Mouse (Mus musculus) neural tube, embryonic 15.5 days (tissue): ENCODE measurements around the gene Fam168a. TPM values are rescaled to one million over a fixed set of nuclear protein-coding genes. Genes with fewer than 3 reads are reported as not detected.

ENCODE experiments used
- ATAC-seq: fragments of 200-750 bp; cut with Nextera tagmentation; 2 replicates; pipeline ENCODE4 v1.8.0; 2017; ENCODE audit warnings: mild to moderate bottlenecking, moderate TSS enrichment, moderate library complexity; ENCODE audit not compliant: low FRiP score
- H3K27ac ChIP-seq: fragments of 300-500 bp; sonication (generic); replicated peaks from 2 replicates; pipeline ENCODE4 v1.5.1; 2015; ENCODE audit warnings: mild to moderate bottlenecking, inconsistent platforms
- H3K27me3 ChIP-seq: fragments of 300-500 bp; sonication (generic); replicated peaks from 2 replicates; pipeline ENCODE4 v1.6.1; 2015; ENCODE audit warnings: inconsistent platforms
- H3K36me3 ChIP-seq: fragments of 300-500 bp; sonication (generic); 2 replicates; pipeline ENCODE4 v1.6.1; 2015; ENCODE audit warnings: inconsistent platforms
- H3K4me1 ChIP-seq: fragments of 300-500 bp; sonication (generic); 2 replicates; pipeline ENCODE4 v1.6.1; 2015; ENCODE audit warnings: inconsistent platforms
- H3K4me2 ChIP-seq: fragments of 300-500 bp; sonication (generic); 2 replicates; pipeline ENCODE4 v1.6.1; 2015; ENCODE audit warnings: inconsistent platforms, mild to moderate bottlenecking, moderate library complexity
- H3K4me3 ChIP-seq: fragments of 300-500 bp; sonication (generic); replicated peaks from 2 replicates; pipeline ENCODE4 v1.5.1; 2015; ENCODE audit warnings: mild to moderate bottlenecking, inconsistent platforms
- H3K9ac ChIP-seq: fragments of 300-500 bp; sonication (generic); replicated peaks from 2 replicates; pipeline ENCODE4 v1.6.1; 2015; ENCODE audit warnings: mild to moderate bottlenecking, inconsistent platforms
- H3K9me3 ChIP-seq: fragments of 300-500 bp; sonication (generic); replicated peaks from 2 replicates; pipeline ENCODE4 v1.6.1; 2016; ENCODE audit warnings: inconsistent platforms
- WGBS: fragments of 180-500 bp; shearing (Covaris S2); methylation state at CpG from one replicate; pipeline ENCODE4 v1.1.7; 2015; ENCODE audit warnings: mixed read lengths; 5-methylcytosine and 5-hydroxymethylcytosine counted together
- polyA plus RNA-seq: library from polyadenylated mRNA; unstranded; fragments of >200 nt; fragmentation: Nextera tagmentation; extraction: Ambion mirVana; gene quantifications from 2 replicates; pipeline ENCODE4 v1.2.1, GENCODE M21; 2015

Gene Fam168a
- polyA plus RNA-seq, 1 experiment from 2014 or later, result 119 TPM

DNA sequence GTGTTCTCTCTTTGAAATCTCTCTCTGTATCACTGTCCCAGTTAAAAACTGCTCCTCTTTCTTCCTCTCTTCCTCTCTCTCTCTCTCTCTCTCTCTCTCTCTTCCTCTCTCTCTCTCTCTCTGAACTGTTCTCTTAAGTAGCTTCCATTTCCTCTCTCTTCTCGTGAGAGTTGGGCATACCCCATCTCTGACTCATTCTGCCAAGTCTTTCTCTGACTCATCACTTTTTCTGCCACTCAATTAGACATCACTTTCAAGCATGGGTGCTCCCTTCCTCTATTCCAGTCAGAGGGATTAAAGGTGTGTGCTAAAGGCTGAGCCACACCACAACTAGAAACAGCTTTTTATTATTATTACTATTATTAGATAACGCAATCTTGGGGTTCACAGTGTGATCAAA is 43.7 kb downstream of the Fam168a start:
- Histone ChIP-seq H3K4me2 (no peak overlapping the region), H3K27ac (no peak overlapping the region), H3K4me3 (no peak overlapping the region), H3K9me3 (no peaks in the 10 kb centered on the region), H3K36me3 (no peaks in the 10 kb centered on the region), H3K4me1 (no peaks in the 10 kb centered on the region), H3K9ac (no peak overlapping the region), H3K27me3 (no peaks in the 10 kb centered on the region)
- ATAC-seq, result no peak
- WGBS, result 76% methylated on average over 2 of the region's 2 CpGs

DNA sequence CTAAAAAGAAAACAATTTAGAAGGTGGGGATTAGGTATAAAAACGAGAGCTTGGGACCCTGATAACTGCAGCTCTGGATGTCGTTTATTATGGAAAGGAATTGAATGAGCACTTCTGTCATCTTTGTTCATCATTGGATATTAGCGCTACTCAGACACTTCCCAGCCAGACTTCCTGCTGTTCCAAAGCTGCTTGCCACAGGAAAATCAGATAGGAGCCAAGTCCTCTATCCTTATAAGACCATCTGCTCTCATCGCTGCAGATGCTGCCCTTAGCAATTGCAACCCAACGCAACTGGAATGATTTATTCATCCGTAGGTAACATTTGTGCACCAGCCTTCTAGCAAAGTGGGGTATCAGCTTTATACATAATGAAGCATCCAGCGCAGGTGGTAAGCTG is 52.3 kb downstream of the Fam168a start:
- ATAC-seq, result no peak
- Histone ChIP-seq H3K36me3 (no peaks in the 10 kb centered on the region), H3K4me1 (peaks cover 9% of the 10 kb centered on the region), H3K4me3 (no peak overlapping the region), H3K9ac (no peak overlapping the region), H3K4me2 (no peak overlapping the region), H3K27me3 (no peaks in the 10 kb centered on the region), H3K27ac (peak overlapping the region; percentile 29; the same call in 1 of the 2 replicates), H3K9me3 (no peaks in the 10 kb centered on the region)
- 59% methylated on average over 7 of the region's 7 CpGs for WGBS

DNA sequence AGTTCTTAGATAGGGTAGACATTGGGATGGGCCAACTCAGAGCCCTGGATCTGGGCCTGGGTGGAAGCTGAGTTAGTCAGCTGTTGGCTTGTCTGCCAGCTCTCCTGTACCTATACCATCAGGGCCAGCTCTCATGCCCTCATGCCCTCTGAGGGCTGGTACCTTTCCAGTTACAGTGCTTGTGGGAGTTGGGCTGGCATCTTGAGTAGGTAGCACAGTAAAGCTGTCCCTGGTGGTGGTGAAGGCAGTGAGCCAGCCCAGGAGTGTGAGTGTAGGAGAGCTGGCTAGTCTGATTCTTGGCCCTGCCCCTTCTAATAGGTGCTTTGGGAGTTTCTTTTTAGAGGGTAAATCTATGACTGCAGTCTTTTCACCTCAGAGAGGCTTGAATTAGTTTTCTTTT is 56.3 kb downstream of the Fam168a start:
- ATAC-seq, result peak; percentile 17; the same call in 1 of the 2 replicates
- Histone ChIP-seq H3K27ac (peak overlapping the region; percentile 24), H3K4me3 (no peak overlapping the region), H3K9ac (no peak overlapping the region), H3K9me3 (no peaks in the 10 kb centered on the region), H3K36me3 (0 out of 2 replicates have a peak, but pooled peaks cover 3% of the 10 kb centered on the region), H3K4me1 (peaks cover 17% of the 10 kb centered on the region), H3K4me2 (no peak overlapping the region), H3K27me3 (no peaks in the 10 kb centered on the region)

DNA sequence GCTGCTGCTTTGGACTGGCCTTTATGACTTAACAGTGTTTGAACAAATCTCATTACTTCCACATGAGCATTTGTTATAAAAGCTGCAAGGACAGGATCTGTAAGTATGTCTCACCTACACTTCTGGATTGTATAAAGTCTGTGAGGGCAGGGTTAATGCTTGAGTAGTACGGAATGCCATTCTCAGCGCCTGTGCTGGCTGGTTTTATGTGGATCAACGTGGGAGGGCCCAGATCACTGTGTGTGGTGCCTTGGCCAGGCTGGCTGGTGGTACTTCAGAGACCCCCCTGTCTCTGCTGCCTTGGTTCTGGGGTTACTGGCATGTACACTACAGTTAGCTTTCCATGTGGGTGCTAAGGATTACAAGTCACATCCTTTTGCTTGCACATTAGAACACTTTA is 61.1 kb downstream of the Fam168a start:
- Histone ChIP-seq H3K9ac (no peak overlapping the region), H3K27ac (no peak overlapping the region), H3K9me3 (no peaks in the 10 kb centered on the region), H3K4me1 (peaks cover 14% of the 10 kb centered on the region; the same call in 1 of the 2 replicates), H3K4me2 (no peak overlapping the region), H3K36me3 (peaks cover 8% of the 10 kb centered on the region; the same call in 1 of the 2 replicates), H3K27me3 (no peaks in the 10 kb centered on the region), H3K4me3 (no peak overlapping the region)
- ATAC-seq, result no peak
- WGBS, result 34% methylated on average over 3 of the region's 3 CpGs

DNA sequence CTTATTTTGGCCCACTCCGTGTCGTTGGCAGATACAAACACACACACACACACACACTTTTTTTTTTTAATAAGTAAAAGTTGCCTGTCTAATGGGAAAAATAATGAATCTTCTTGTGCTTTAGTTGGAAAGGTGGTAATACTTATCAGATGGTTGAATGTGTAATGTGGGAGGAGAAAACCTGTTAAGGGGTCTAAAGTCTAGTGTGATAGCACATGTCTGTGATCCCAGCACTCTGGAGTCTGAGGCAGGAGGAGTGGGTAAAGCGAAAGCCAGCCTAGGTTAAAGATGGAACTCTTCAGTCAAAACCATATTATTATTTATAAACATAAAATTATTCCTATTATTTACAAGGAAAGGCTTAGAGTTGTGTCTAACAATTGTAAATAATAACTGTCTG is 61.6 kb downstream of the Fam168a start:
- ATAC-seq, result no peak
- Histone ChIP-seq H3K4me1 (0 out of 2 replicates have a peak, but pooled peaks cover 10% of the 10 kb centered on the region), H3K27ac (no peak overlapping the region), H3K4me2 (no peak overlapping the region), H3K9me3 (no peaks in the 10 kb centered on the region), H3K36me3 (peaks cover 8% of the 10 kb centered on the region; the same call in 1 of the 2 replicates), H3K27me3 (no peaks in the 10 kb centered on the region), H3K4me3 (no peak overlapping the region), H3K9ac (no peak overlapping the region)
- 92% methylated on average over 3 of the region's 3 CpGs for whole genome bisulfite sequencing

DNA sequence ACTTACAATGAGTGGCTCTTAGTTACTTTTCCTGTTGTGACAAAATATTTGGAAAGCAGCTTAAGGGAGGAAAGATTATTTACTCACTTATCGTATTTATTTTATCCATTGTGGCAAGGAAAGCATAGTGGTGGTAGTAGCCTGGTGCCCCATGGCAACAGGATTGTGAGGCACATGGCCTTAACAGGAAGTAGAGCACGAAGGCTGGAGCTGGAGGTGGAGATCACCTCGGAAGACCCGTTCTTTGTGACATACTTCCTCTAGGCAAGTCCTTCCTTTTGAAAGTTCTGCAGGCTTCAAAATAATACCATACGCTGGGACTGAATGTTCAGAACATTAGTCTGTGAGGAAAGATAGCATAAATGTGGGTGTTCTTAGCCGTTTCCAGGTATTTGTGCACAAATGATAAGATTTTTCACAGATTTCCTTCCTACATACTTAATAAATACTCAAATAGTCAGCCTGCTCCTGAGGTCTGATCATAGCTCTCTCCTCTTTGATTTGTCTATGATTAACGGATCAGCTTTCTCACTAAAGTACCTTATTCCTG is 63.2 kb downstream of the Fam168a start:
- Histone ChIP-seq H3K4me1 (0 out of 2 replicates have a peak, but pooled peaks cover 10% of the 10 kb centered on the region), H3K27ac (no peak overlapping the region), H3K27me3 (no peaks in the 10 kb centered on the region), H3K9ac (no peak overlapping the region), H3K4me3 (no peak overlapping the region), H3K4me2 (no peak overlapping the region), H3K9me3 (no peaks in the 10 kb centered on the region), H3K36me3 (peaks cover 8% of the 10 kb centered on the region; the same call in 1 of the 2 replicates)
- ATAC-seq, result no peak
- WGBS, result 93% methylated on average over 7 of the region's 7 CpGs

DNA sequence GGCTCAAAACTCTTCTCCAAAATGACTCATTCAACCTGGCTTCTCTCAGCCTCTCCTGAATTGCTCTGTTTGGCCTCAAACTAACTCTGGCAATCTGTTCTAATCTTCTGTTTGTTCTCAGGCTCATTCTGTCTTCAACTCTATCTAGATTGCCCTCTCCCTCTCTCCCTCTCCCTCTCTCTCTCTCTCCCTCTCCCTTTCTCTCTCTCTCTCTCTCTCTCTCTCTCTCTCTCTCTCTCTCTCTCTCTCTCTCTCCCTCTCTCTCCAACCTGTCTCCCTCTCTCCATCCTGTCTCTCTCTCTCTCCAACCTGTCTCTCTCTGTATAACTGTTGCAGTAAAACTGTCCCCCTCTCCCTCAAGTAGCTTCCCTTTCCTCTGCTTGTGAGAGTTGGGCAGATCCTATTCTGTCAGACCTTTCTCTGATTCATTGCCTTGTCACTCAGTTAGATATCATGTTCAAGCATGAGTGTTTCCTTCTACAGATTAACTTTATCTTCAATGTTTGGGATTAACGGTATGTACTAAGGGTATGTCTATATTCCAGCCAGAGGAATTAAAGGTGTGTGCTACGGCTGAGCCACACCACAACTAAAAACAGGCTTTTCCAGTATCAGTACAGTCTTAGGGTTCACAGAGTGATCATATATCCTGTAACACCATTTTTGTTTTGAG is 64.4 kb downstream of the Fam168a start:
- H3K27me3 ChIP-seq, result no peaks in the 10 kb centered on the region
- H3K36me3 ChIP-seq, result peaks cover 8% of the 10 kb centered on the region; the same call in 1 of the 2 replicates
- WGBS, result 94% methylated on average over 2 of the region's 2 CpGs
- H3K27ac ChIP-seq, result no peak overlapping the region
- 0 out of 2 replicates have a peak, but pooled peaks cover 10% of the 10 kb centered on the region for H3K4me1 ChIP-seq
- ATAC-seq, result no peak
- H3K4me2 ChIP-seq, result no peak overlapping the region
- no peaks in the 10 kb centered on the region for H3K9me3 ChIP-seq
- H3K4me3 ChIP-seq, result no peak overlapping the region
- no peak overlapping the region for H3K9ac ChIP-seq

DNA sequence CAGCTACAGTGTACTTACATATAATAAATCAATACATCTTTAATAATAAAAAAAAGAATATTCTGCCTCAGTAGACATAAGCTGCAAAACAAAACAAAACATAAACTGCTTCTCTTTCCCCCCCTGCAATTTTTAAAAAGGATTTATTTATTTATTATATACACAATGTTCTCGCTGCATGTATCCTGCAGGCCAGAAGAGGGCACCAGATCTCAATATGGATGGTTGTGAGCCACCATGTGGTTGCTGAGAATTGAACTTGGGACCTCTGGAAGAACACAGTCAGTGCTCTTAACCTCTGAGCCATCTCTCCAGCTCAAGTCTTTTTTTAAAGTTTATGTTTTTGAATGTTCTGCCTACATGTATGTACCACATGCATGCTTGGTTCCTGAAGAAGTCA is 67.8 kb downstream of the Fam168a start:
- WGBS, result 97% methylated on average over 1 of the region's 1 CpGs

DNA sequence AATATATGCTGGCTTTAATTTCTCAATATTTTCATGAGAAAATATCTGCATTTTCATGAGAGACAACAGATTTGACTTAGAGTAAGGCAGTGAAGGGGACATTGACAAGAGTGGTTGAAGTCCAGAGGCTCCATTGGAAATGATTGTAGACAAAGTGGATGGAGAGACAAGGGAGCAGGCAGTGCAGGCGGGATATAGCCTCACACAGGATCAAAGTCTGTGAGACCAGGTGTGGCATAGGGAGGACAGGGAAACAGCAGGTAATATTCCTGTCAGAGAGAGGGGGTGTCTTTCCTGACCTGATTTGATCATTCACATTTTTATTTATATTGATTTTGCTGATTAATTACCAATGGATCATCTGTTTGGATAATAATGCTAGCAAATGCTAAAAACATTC is 69.4 kb downstream of the Fam168a start:
- WGBS, result 93% methylated on average over 1 of the region's 1 CpGs
- no peaks in the 10 kb centered on the region for H3K27me3 ChIP-seq
- H3K4me3 ChIP-seq, result no peak overlapping the region
- no peaks in the 10 kb centered on the region for H3K9me3 ChIP-seq
- no peak overlapping the region for H3K27ac ChIP-seq
- H3K9ac ChIP-seq, result no peak overlapping the region
- no peak overlapping the region for H3K4me2 ChIP-seq
- H3K4me1 ChIP-seq, result no peaks in the 10 kb centered on the region
- no peak for ATAC-seq
- no peaks in the 10 kb centered on the region for H3K36me3 ChIP-seq

More for the DNA sequence above, 67.8 kb downstream of the Fam168a start:
- peaks cover 5% of the 10 kb centered on the region; the same call in 1 of the 2 replicates for H3K36me3 ChIP-seq
- no peaks in the 10 kb centered on the region for H3K4me1 ChIP-seq
- ATAC-seq, result no peak
- H3K9ac ChIP-seq, result no peak overlapping the region
- H3K27ac ChIP-seq, result no peak overlapping the region
- no peaks in the 10 kb centered on the region for H3K27me3 ChIP-seq
- no peak overlapping the region for H3K4me2 ChIP-seq
- no peaks in the 10 kb centered on the region for H3K9me3 ChIP-seq
- H3K4me3 ChIP-seq, result no peak overlapping the region

DNA sequence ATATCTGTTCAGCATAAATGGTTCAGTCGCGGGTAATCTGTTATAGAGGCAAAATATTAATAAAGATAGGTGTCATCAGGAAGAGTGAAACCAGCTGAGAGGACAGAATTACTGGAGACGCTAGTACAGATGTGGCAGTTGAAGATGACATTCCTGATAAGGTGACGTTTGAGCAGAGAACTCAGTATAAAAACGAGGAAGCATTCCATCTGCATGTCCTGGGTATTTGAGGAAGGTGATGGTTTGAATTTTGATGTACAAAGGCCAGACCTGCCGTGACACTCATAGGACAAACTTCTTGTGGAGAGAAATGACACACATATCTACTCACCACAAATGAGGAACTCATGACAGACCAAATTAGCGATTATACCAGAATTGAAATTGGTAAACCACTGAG is 73.8 kb downstream of the Fam168a start:
- no peak overlapping the region for H3K27ac ChIP-seq
- no peaks in the 10 kb centered on the region for H3K27me3 ChIP-seq
- H3K36me3 ChIP-seq, result no peaks in the 10 kb centered on the region
- H3K4me3 ChIP-seq, result no peak overlapping the region
- 94% methylated on average over 7 of the region's 7 CpGs for WGBS
- peaks cover 11% of the 10 kb centered on the region; the same call in 1 of the 2 replicates for H3K4me1 ChIP-seq
- no peak overlapping the region for H3K9ac ChIP-seq
- ATAC-seq, result no peak
- H3K9me3 ChIP-seq, result no peaks in the 10 kb centered on the region
- H3K4me2 ChIP-seq, result no peak overlapping the region

DNA sequence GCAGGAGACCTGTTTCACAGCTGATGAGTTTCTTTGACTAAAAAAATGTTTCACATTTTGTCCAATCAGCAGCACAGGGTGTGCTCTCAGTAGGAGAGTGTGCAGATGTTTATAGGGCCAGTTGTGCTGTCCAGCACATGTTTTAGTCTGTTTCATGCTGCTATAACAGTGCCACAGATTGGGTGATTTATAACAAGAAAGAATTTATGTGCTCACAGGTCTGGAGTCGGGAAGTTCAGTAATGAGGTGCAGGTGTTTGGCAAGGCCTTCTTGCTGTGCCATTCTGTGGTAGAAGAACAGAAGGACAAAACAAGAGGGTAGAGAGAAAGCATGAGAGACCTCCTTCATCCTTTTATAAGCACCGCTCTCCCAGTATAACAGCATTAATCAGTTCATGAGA is 78.2 kb downstream of the Fam168a start:
- Histone ChIP-seq H3K27ac (no peak overlapping the region), H3K9ac (no peak overlapping the region), H3K9me3 (no peaks in the 10 kb centered on the region), H3K4me3 (no peak overlapping the region), H3K4me1 (peaks cover 13% of the 10 kb centered on the region; the same call in 1 of the 2 replicates), H3K27me3 (no peaks in the 10 kb centered on the region), H3K4me2 (no peak overlapping the region), H3K36me3 (0 out of 2 replicates have a peak, but pooled peaks cover 7% of the 10 kb centered on the region)
- ATAC-seq, result no peak
- WGBS, result 40% methylated on average over 2 of the region's 2 CpGs

DNA sequence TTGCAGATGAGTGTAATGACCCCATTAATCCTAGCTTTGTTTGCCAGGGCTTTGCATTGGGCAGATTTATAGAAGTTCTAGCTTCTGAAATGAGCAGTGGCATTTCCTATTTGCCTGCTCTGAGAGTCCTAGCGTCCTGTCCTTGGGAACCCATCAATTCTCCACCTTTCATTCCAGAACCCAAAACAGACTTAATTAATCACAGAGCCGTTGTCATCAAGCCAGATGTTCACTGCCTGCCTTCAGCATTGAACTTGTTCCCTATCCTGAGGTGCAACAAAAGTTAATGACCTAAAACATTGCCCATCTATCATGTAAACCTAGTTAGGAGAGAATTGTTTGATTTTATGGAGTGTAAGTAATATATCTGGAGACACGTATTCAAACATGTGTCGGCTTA is 79.0 kb downstream of the Fam168a start:
- Histone ChIP-seq H3K9me3 (no peaks in the 10 kb centered on the region), H3K27me3 (no peaks in the 10 kb centered on the region), H3K4me2 (no peak overlapping the region), H3K4me1 (peaks cover 13% of the 10 kb centered on the region; the same call in 1 of the 2 replicates), H3K9ac (no peak overlapping the region), H3K4me3 (no peak overlapping the region), H3K36me3 (0 out of 2 replicates have a peak, but pooled peaks cover 7% of the 10 kb centered on the region), H3K27ac (no peak overlapping the region)
- WGBS, result 35% methylated on average over 4 of the region's 4 CpGs
- ATAC-seq, result no peak
